Mouse (Mus musculus): ENCODE data around the gene Mrfap1.

The Mrfap1 gene

DNA sequence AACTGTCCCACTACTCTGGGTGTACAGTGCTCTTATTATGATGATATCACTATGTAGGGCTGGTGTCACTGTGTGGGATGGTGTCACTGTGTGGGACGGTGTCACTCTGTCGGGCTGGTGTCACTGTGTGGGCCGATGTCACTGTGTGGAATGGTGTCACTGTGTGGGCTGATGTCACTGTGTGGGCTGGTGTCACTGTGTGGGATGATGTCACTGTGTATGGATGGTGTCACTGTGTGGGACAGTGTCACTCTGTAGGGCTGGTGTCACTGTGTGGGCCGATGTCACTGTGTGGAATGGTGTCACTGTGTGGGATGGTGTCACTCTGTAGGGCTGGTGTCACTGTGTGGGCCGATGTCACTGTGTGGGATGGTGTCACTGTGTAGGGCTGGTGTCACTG lies 10.5 kb downstream of the Mrfap1 start:
- in situ Hi-C loops (cut with MseI, MboI) = no loop called here

GRCm38 (mm10) chr5:36779512-36779911 lies 17.1 kb downstream of the Mrfap1 start:
- in situ Hi-C loops (cut with MseI, MboI) = no loop called here

- in situ Hi-C loops (cut with MseI, MboI) = no loop called here
Measured at GRCm38 (mm10) chr5:36778901-36779300, 17.7 kb downstream of the Mrfap1 start.

DNA sequence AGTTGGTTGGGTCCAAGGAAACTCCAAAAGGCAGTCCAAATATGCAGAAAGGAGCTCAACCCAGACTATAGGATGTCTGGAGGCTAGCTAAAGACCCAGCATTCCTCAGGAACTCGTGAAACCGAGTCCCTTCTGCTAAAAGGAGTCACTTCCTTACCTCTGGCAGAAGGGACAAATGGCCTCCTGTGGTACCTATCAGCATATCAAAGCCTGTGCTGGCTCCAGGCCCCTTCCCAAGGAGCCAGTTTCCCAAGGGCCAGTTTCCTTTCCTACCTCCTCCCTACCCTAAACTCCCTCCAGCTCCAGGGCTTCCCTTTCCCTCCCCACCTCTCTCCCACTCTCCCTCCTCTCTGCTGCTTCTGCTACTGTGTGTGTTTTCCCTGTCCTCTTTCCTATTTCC lies 19.4 kb downstream of the Mrfap1 start:
- in situ Hi-C loops (cut with MseI, MboI) = no loop called here

- in situ Hi-C loops (cut with MseI, MboI) = no loop called here
Measured at GRCm38 (mm10) chr5:36776021-36776575, 20.5 kb downstream of the Mrfap1 start.

- in situ Hi-C loops (cut with MseI, MboI) = no loop called here
Measured at GRCm38 (mm10) chr5:36775317-36775716, 21.3 kb downstream of the Mrfap1 start.

- in situ Hi-C loops (cut with MseI, MboI) = no loop called here
Measured at GRCm38 (mm10) chr5:36772586-36772985, 24.0 kb downstream of the Mrfap1 start.

- in situ Hi-C loops (cut with MseI, MboI) = no loop called here
Measured at GRCm38 (mm10) chr5:36769603-36770002, 27.0 kb downstream of the Mrfap1 start.

GRCm38 (mm10) chr5:36766958-36767703 lies 29.4 kb downstream of the Mrfap1 start:
- in situ Hi-C loops (cut with MseI, MboI) = no loop called here

GRCm38 (mm10) chr5:36759848-36760247 lies 36.7 kb downstream of the Mrfap1 start:
- in situ Hi-C loops (cut with MseI, MboI) = loop anchor here in 1 of 2 experiments (5.0 kb wide), 1 partner anchor 47 kb away; no protein-coding TSS in a partner anchor

GRCm38 (mm10) chr5:36757033-36757432 lies 39.5 kb downstream of the Mrfap1 start:
- in situ Hi-C loops (cut with MseI, MboI) = loop anchor here in 1 of 2 experiments (5.0 kb wide), 1 partner anchor 50 kb away; no protein-coding TSS in a partner anchor

DNA sequence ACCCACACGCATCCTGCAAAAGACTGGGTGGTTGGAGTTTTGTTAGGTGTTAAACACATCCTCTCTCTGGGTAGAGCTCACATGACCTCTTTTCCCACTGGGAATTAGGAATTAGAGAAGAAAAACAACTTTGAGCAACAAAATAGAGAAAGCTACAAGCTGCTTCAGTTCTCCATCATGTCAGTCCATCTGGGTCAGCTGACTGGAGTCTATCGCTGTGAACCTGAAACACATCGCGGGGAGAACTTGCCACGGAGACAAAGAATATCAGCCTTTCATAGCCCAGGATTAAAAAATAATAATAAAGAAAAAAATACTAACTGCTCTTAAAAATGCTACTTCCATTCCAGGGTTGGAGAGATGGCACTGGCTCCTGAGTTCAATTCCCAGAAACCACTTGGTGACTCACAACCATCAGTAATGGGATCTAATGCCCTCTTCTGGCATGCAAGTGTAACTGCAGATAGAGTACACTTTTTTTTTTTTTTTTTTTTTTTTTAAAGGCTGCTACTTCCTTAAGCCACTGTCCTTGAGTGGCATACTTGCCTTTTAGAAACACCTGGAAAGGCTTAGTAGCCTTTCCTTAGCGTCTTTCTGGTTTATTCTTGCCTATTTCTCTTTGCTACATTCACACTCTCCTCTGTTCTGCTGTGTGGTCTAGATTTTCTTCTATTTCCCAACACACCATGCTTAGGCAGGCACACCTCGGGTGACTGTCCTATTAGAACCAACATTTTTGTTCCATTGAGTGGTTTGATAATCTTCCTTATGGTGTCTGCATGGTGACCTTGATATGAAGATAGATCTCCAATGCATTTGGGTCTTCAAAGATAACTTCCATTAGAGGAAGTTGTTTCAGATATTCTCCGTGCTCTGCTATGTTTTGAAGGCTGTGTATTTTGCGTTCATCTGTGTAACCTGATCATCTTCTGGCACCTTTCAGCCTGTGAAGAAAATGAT lies 46.2 kb downstream of the Mrfap1 start:
- in situ Hi-C loops (cut with MseI, MboI) = no loop called here

DNA sequence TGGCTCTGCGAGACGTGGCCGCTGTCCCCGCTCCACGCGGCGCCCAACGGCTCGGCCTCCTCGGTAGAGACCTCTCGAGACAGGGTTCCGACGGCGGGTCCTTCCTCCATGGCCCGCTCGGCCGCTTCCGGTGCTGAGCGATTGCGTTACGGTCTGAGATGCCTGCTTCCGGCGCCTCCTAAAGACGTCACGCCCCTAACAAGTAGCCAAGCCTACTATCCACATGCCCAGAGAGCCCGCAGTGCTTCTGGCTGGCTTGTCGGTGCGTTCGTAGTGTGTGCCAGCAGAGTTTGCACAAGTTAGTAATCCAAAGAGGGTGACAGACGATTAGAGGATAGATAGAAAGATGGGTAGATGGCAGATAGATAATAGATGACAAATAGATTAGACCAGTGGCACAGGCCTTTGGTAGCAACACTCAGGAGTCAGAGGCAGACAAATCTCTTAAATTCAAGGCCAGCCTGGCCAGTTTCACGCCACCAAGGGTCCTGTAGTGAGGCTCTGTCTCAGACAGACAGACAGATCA lies 48.0 kb downstream of the Mrfap1 start, which contains the start of gene Bloc1s4:
Gene Bloc1s4 (minus strand): TSS at position 115 of the 526 bp plus-strand sequence.
- in situ Hi-C loops (cut with MseI, MboI) = loop anchor here (10.0 kb wide), 2 partner anchors 164 to 284 kb away; partner anchors contain the start of gene Grpel1 (in 1 of the 2)

DNA sequence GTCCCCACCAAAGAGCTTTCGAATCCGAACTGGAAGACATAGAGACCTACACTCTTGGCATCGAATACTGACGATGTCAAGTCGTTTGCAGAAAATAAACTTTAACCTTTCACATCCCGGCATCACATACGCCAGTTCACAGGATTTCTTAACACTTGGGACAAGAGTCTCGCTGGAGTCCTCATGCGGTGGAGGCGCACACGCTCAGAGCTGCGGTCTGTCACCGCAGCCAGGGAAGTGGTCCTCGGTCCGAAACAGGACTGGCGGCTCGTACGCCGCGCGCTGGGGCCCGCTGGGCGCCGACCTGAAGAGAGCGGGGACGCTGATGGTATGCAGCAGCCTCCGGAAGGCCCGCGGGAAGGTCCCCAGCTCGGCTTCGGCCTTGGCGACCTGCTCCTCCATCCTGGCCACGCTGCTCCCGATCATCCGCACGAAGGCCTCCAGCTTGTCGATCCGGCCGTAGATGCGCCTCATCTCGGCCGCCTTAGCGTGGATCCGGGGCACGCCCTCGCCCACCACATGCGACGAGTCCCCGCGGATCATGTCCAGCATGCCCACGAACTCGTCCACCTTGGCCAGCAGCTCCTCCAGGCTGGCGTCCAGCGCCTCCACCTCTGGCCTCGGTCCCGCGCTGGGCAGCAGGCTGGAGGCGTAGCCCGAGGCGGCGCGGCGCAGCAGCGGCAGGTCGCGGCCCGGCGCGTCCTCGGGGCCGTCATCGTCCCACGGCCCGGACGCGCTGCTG lies 48.6 kb downstream of the Mrfap1 start:
- in situ Hi-C loops (cut with MseI, MboI) = loop anchor here (10.0 kb wide), 2 partner anchors 163 to 283 kb away; partner anchors contain the start of gene Grpel1 (in 1 of the 2)

- in situ Hi-C loops (cut with MseI, MboI) = loop anchor here (10.0 kb wide), 2 partner anchors 162 to 282 kb away; partner anchors contain the start of gene Grpel1 (in 1 of the 2)
Measured at GRCm38 (mm10) chr5:36747071-36747470, 49.5 kb downstream of the Mrfap1 start.
